ENCODE assay signal across 21 mouse cellular contexts in genomic region chr14:21722021-21722698, GRCm38 (mm10). TPM values are rescaled to one million over a fixed set of nuclear protein-coding genes. Genes with fewer than 3 reads are reported as not detected.
"Had no signal": no experiment of that assay in that cellular context is flagged by ENCODE, and none has a peak within 500 bp of the region (broad histone marks: within the 10 kb centered on the region; RNA-seq: fewer than 3 reads in every experiment).

No protein-coding gene starts in this region.

- DNase-seq: kidney, adult 11 months; kidney, postnatal 14 days; liver; liver, embryonic 13.5 days; liver, postnatal 0 days; lung, postnatal 14 days; right cerebral cortex, postnatal 14 days; thymus, adult 2 months; thymus, postnatal 25 days had no signal

- ATAC-seq: liver, postnatal 0 days had no signal

- H3K4me2 ChIP-seq: kidney, embryonic 15.5 days; liver, embryonic 13.5 days; lung, embryonic 15.5 days; neural tube, embryonic 15.5 days; stomach, embryonic 15.5 days had no signal

- H3K27ac ChIP-seq: kidney, embryonic 15.5 days; liver, embryonic 13.5 days; lung, embryonic 15.5 days; macrophage; neural tube, embryonic 15.5 days; stomach, embryonic 15.5 days had no signal

- H3K4me3 ChIP-seq: kidney, embryonic 15.5 days; liver, embryonic 13.5 days; lung, embryonic 15.5 days; megakaryocyte, embryonic 14.5 days; myocyte; neural tube, embryonic 15.5 days; stomach, embryonic 15.5 days had no signal

- H3K9ac ChIP-seq: kidney, embryonic 15.5 days; liver, embryonic 13.5 days; liver, postnatal 0 days; lung, embryonic 15.5 days; neural tube, embryonic 15.5 days; stomach, embryonic 15.5 days had no signal

- H3K4me1 ChIP-seq: liver, embryonic 13.5 days had no signal

- H3K27me3 ChIP-seq: kidney, embryonic 15.5 days; liver, embryonic 13.5 days; lung, embryonic 15.5 days; neural tube, embryonic 15.5 days; stomach, embryonic 15.5 days had no signal

- H3K36me3 ChIP-seq: kidney, embryonic 15.5 days; liver, embryonic 13.5 days; lung, embryonic 15.5 days; neural tube, embryonic 15.5 days; stomach, embryonic 15.5 days had no signal

- H3K9me3 ChIP-seq: kidney, embryonic 15.5 days; liver, embryonic 13.5 days; lung, embryonic 15.5 days; megakaryocyte, embryonic 14.5 days; neural tube, embryonic 15.5 days; stomach, embryonic 15.5 days had no signal

RNA-seq across cellular contexts. Expression of gene Dupd1, which starts 7.8 kb away (rescaled TPM):
- total RNA-seq: left cerebral cortex, postnatal 10 days had no signal
- polyA plus RNA-seq: kidney, embryonic 15.5 days; large intestine, adult 2 months; liver, embryonic 13.5 days; liver, postnatal 0 days; lung, embryonic 15.5 days; macrophage; spleen, adult 2 months; stomach, embryonic 15.5 days; urinary bladder, adult 2 months had no signal

RNA-seq across cellular contexts. Expression of gene Dusp13, which starts 28.8 kb away (rescaled TPM):
- polyA plus RNA-seq: liver, embryonic 13.5 days; liver, postnatal 0 days; lung, embryonic 15.5 days; neural tube, embryonic 11.5 days; stomach, embryonic 15.5 days had no signal
